Mouse (Mus musculus): ENCODE data around the gene Wwox. TPM values are rescaled to one million over a fixed set of nuclear protein-coding genes. Genes with fewer than 3 reads are reported as not detected.

Wwox gene
- polyA plus RNA-seq, 1 experiment from 2014 or later, result 16.3 TPM

DNA sequence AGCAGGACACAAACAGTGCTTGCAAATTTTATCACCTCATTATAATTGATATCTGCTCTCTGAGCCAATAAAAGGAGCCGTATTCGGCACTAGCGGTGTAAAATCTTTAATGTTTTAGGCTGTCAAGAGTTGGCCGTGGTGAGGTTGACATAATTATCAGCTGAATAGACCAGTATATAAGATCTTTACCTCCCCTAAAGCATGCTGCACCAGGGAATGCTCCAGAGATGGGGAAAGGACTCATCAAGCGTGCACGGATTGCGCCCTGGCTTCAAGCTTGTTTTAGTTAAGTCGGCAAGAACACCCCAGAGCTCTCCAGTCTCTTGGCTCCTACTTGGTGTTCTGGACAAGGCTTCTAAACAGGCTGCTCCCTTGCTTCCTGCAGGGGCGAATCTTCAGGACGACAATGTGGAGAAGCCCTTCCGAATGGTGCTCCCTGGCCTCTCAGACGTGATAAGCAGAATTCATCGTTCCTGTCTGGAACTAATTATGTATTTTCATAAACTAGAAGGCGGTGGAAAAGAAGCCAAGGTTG lies 760.2 kb downstream of the Wwox start:
- Histone ChIP-seq H3K4me1 (replicated peaks; ENCODE audit: insufficient read depth, low read length) (no peaks in the 10 kb centered on the region), H3K36me3 (ENCODE audit: insufficient read depth, low read length) (no peaks in the 10 kb centered on the region), H3K27ac (no peak overlapping the region), H3K27me3 (ENCODE audit: insufficient read depth, low read length) (no peaks in the 10 kb centered on the region), H3K9ac (ENCODE audit: low read depth, low read length) (no peak overlapping the region), H3K9me3 (replicated peaks; ENCODE audit: low read length) (no peaks in the 10 kb centered on the region), H3K4me2 (ENCODE audit: low read length) (no peak overlapping the region), H3K4me3 (replicated peaks; ENCODE audit: low read depth, low read length) (no peak overlapping the region)
- 32% methylated on average over 14 of the region's 14 CpGs for WGBS
- TF ChIP-seq CTCF (IDR thresholded peaks at IDR 0.05; ENCODE audit: low read depth), result no peak
- ATAC-seq (replicated peaks; ENCODE audit: low FRiP score, low read depth) (no peak), DNase-seq (ENCODE audit: low spot score) (peak; percentile 18)

DNA sequence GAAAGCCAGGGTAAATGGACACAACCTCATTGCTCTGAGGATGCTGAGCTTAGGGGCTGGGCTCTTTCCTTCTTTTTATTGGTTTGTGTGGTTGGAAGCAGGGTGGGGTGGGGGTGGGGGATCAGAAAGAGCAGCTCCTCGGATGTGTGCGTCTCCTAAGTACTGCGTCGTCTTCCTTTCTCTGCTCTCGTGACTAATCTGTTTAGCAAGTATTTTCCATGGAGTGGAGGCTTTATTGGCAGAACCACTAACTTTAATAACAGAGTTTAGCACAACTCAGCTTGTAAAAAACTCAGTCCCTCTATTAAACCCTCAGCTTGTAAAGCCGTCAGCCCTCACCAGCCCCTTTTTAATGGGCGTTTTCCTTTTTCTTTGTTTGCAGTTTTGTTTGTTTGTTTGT lies 762.3 kb downstream of the Wwox start:
- Histone ChIP-seq H3K4me3 (replicated peaks; ENCODE audit: low read depth, low read length) (no peak overlapping the region), H3K9me3 (replicated peaks; ENCODE audit: low read length) (no peaks in the 10 kb centered on the region), H3K27me3 (ENCODE audit: insufficient read depth, low read length) (no peaks in the 10 kb centered on the region), H3K27ac (no peak overlapping the region), H3K4me2 (ENCODE audit: low read length) (no peak overlapping the region), H3K36me3 (ENCODE audit: insufficient read depth, low read length) (no peaks in the 10 kb centered on the region), H3K4me1 (replicated peaks; ENCODE audit: insufficient read depth, low read length) (no peaks in the 10 kb centered on the region), H3K9ac (ENCODE audit: low read depth, low read length) (no peak overlapping the region)
- WGBS, result 64% methylated on average over 7 of the region's 7 CpGs
- DNase-seq (ENCODE audit: low spot score) (no peak), ATAC-seq (replicated peaks; ENCODE audit: low FRiP score, low read depth) (no peak)
- TF ChIP-seq CTCF (IDR thresholded peaks at IDR 0.05; ENCODE audit: low read depth), result no peak

DNA sequence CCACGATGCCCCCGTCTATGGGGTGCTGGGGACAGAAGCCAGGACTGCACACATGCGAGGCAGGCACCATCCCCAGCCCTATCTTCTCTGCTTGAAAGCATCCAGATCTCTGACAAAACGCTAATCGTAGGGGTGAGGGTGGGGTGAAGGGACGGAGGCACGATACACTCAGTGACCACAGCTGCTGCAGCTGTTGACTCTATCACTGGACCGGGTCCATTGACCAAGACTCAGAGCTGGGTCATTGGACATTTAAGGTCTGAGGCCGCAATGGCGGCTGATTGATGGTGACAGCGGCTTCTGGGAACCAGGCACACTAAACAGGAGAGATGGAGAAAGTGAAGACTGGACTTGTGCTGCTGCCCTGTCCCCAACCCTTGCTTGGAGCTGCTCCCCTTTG lies 768.0 kb downstream of the Wwox start:
- TF ChIP-seq CTCF (IDR thresholded peaks at IDR 0.05; ENCODE audit: low read depth), result no peak
- H3K36me3 ChIP-seq (ENCODE audit: insufficient read depth, low read length), result no peaks in the 10 kb centered on the region
- no peak overlapping the region for H3K9ac ChIP-seq (ENCODE audit: low read depth, low read length)
- H3K27ac ChIP-seq, result no peak overlapping the region
- no peak overlapping the region for H3K4me3 ChIP-seq (replicated peaks; ENCODE audit: low read depth, low read length)
- peak; percentile 32 for DNase-seq (ENCODE audit: low spot score)
- 52% methylated on average over 11 of the region's 11 CpGs for WGBS
- no peaks in the 10 kb centered on the region for H3K27me3 ChIP-seq (ENCODE audit: insufficient read depth, low read length)
- ATAC-seq (replicated peaks; ENCODE audit: low FRiP score, low read depth), result no peak
- H3K9me3 ChIP-seq (replicated peaks; ENCODE audit: low read length), result no peaks in the 10 kb centered on the region
- no peaks in the 10 kb centered on the region for H3K4me1 ChIP-seq (replicated peaks; ENCODE audit: insufficient read depth, low read length)
- H3K4me2 ChIP-seq (ENCODE audit: low read length), result no peak overlapping the region

DNA sequence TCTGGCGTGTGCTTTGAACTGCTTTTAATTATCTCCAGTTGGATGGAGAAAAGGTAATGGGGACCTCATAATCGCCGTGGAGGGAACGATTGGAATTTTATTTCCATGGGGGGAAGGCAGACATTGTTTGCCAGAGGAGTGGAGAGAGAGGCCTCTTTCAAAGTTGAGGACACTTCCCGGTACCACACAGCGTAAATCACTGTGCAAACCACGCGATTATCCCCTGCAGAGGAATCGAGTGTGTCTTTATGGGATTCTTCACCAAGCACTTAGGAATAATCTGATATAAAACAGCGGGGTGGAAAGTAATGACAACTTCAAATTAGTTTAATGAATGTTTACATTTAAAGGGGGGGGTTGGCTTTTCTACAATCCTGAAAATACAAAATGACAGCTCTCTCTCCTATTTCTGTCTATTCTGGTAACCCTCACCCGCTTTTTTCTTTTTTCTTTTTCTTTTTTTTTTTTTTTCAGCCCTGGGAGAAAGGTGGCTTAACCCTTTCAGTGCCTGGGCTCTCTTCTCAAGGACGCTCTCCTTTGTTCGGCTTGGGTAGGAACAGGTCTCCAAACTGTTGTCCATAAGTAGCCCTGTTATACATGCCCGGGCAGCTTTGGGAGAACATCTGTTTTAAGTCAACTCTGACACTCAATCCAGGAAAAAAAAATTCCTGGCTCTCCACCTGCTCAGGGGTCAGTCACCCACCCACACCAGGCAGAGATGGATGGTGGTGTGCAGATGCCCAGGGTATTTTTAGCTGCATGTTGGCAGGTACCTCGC lies 769.1 kb downstream of the Wwox start:
- WGBS, result 24% methylated on average over 15 of the region's 15 CpGs
- no peaks in the 10 kb centered on the region for H3K36me3 ChIP-seq (ENCODE audit: insufficient read depth, low read length)
- no peak overlapping the region for H3K4me3 ChIP-seq (replicated peaks; ENCODE audit: low read depth, low read length)
- 0 out of 2 replicates have a peak overlapping the region, but pooled peaks have one; percentile 5 for H3K4me2 ChIP-seq (ENCODE audit: low read length)
- no peak for DNase-seq (ENCODE audit: low spot score)
- H3K27ac ChIP-seq, result no peak overlapping the region
- H3K9ac ChIP-seq (ENCODE audit: low read depth, low read length), result no peak overlapping the region
- no peaks in the 10 kb centered on the region for H3K27me3 ChIP-seq (ENCODE audit: insufficient read depth, low read length)
- ATAC-seq (replicated peaks; ENCODE audit: low FRiP score, low read depth), result no peak
- no peaks in the 10 kb centered on the region for H3K4me1 ChIP-seq (replicated peaks; ENCODE audit: insufficient read depth, low read length)
- H3K9me3 ChIP-seq (replicated peaks; ENCODE audit: low read length), result no peaks in the 10 kb centered on the region
- no peak for TF ChIP-seq CTCF (IDR thresholded peaks at IDR 0.05; ENCODE audit: low read depth)

DNA sequence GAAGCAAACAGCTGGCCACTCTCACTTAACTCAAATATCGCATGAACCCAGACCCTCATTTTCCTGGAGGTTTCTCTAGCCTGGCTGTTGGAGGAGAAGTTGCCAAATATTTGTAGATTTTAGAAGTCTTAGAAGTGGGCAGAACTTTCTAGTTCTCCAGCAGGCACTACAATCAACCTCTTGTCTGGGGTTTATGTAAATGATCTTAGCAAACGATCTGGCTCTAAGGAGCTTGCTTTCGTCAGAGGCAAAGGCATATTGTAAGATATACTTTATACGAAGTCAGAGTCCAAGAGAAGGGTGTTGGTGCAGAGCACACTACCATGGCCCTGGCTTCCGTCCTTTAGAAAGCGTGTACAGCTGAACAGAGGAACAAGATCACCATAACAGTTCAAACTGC lies 770.6 kb downstream of the Wwox start:
- ATAC-seq (replicated peaks; ENCODE audit: low FRiP score, low read depth) (no peak), DNase-seq (ENCODE audit: low spot score) (no peak)
- Histone ChIP-seq H3K4me3 (replicated peaks; ENCODE audit: low read depth, low read length) (no peak overlapping the region), H3K36me3 (ENCODE audit: insufficient read depth, low read length) (no peaks in the 10 kb centered on the region), H3K9me3 (replicated peaks; ENCODE audit: low read length) (no peaks in the 10 kb centered on the region), H3K4me2 (ENCODE audit: low read length) (no peak overlapping the region), H3K27ac (no peak overlapping the region), H3K9ac (ENCODE audit: low read depth, low read length) (no peak overlapping the region), H3K27me3 (ENCODE audit: insufficient read depth, low read length) (no peaks in the 10 kb centered on the region), H3K4me1 (replicated peaks; ENCODE audit: insufficient read depth, low read length) (no peaks in the 10 kb centered on the region)
- no peak for TF ChIP-seq CTCF (IDR thresholded peaks at IDR 0.05; ENCODE audit: low read depth)
- WGBS, result 68% methylated on average over 6 of the region's 6 CpGs

DNA sequence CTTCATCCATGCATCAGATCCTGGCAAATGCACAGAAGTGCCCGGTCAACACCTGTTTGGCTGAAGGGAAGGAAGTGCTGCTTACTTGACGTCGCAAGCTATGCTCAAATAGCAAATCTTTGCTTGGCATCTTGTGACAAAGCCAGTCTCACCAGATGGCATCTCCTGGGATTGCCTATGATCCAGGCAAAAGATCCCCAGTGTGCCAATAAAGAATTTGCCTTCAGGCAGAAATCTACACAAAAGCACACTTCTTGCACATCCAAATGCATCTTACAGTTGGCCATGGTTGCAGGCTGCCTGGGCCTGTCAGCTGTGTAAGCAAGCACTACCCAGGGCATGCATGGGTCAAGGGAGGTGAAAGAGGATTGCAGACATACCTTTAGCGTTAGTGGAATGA lies 773.7 kb downstream of the Wwox start:
- no peak for ATAC-seq (replicated peaks; ENCODE audit: low FRiP score, low read depth)
- no peak for TF ChIP-seq CTCF (IDR thresholded peaks at IDR 0.05; ENCODE audit: low read depth)
- Histone ChIP-seq H3K4me3 (replicated peaks; ENCODE audit: low read depth, low read length) (no peak overlapping the region), H3K27ac (no peak overlapping the region), H3K4me1 (replicated peaks; ENCODE audit: insufficient read depth, low read length) (no peaks in the 10 kb centered on the region), H3K4me2 (ENCODE audit: low read length) (no peak overlapping the region), H3K27me3 (ENCODE audit: insufficient read depth, low read length) (no peaks in the 10 kb centered on the region), H3K36me3 (ENCODE audit: insufficient read depth, low read length) (no peaks in the 10 kb centered on the region), H3K9me3 (replicated peaks; ENCODE audit: low read length) (no peaks in the 10 kb centered on the region), H3K9ac (ENCODE audit: low read depth, low read length) (no peak overlapping the region)
- no peak for DNase-seq (ENCODE audit: low spot score)
- 78% methylated on average over 4 of the region's 4 CpGs for WGBS

All from kidney, postnatal 0 days (tissue).